Mouse (Mus musculus) intestine, postnatal 0 days (tissue): ENCODE measurements at regions not wholly inside any gene's neighbourhood (a gene's known extent, or its start where the extent isn't known, plus 50 kb on each side); places are given as distances from the start of the nearest gene placed in this dataset.

Experiments
- ATAC-seq: fragments of 200-750 bp; cut with Nextera tagmentation; 2 replicates; pipeline ENCODE4 v1.8.0; 2017; ENCODE audit warnings: mild to moderate bottlenecking, moderate TSS enrichment, moderate library complexity
- H3K27ac ChIP-seq: fragments of 300-500 bp; sonication (generic); 2 replicates; pipeline ENCODE4 v1.5.1; 2014; ENCODE audit warnings: mild to moderate bottlenecking, low read depth, low read length, moderate library complexity
- H3K27me3 ChIP-seq: fragments of 300-500 bp; sonication (generic); replicated peaks from 2 replicates; pipeline ENCODE4 v1.6.1; 2014; ENCODE audit warnings: low read length, mixed read lengths; ENCODE audit not compliant: control insufficient read depth, insufficient read depth
- H3K36me3 ChIP-seq: fragments of 300-500 bp; sonication (generic); 2 replicates; pipeline ENCODE4 v1.6.1; 2014; ENCODE audit warnings: mild to moderate bottlenecking, moderate library complexity; ENCODE audit not compliant: control insufficient read depth, insufficient read depth
- H3K4me1 ChIP-seq: fragments of 300-500 bp; sonication (generic); replicated peaks from 2 replicates; pipeline ENCODE4 v1.6.1; 2014; ENCODE audit warnings: antibody characterized with exemption, low read length, mixed read lengths; ENCODE audit not compliant: control insufficient read depth, insufficient read depth
- H3K4me2 ChIP-seq: fragments of 300-500 bp; sonication (generic); replicated peaks from 2 replicates; pipeline ENCODE4 v1.6.1; 2014; ENCODE audit warnings: low read depth, mild to moderate bottlenecking, moderate library complexity
- H3K4me3 ChIP-seq: fragments of 300-500 bp; sonication (generic); 2 replicates; pipeline ENCODE4 v1.5.1; 2014; ENCODE audit warnings: low read depth, low read length
- H3K9ac ChIP-seq: fragments of 300-500 bp; sonication (generic); 2 replicates; pipeline ENCODE4 v1.6.1; 2014; ENCODE audit warnings: mild to moderate bottlenecking, low read depth, low read length
- H3K9me3 ChIP-seq: fragments of 300-500 bp; sonication (generic); 2 replicates; pipeline ENCODE4 v1.6.1; 2016; ENCODE audit warnings: mixed run types; ENCODE audit not compliant: control insufficient read depth
- CTCF ChIP-seq: sonication (generic); IDR thresholded peaks from 2 replicates; pipeline ENCODE4 v1.5.1; 2016; ENCODE audit warnings: low read depth, mild to moderate bottlenecking, control low read depth, antibody characterized with exemption, moderate library complexity
- WGBS: fragments of 180-500 bp; shearing (Covaris S2); extraction: QIAGEN DNeasy Blood & Tissue Kit; methylation state at CpG from one replicate; pipeline ENCODE4 v1.1.7; 2014; 5-methylcytosine and 5-hydroxymethylcytosine counted together

DNA sequence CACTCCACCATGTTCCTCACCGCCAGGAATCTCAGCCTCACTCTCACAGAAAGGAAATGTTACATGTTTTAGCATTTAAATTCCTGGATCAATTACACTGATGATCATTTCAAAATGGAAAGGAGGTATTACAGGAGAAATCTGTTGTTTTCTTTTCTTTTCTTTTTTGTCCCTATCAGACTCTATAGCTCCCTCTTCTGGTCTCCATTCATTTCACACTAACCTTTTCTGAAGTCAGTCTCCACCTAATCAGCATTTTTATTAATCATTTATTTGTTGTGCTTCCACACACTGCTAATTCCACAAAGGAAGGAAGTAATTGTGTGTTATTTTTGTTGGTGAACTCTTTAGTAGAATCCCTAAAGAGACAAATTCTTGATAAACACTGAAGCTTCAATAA, 130.5 kb upstream of the Car10 start:
- no peak overlapping the region for H3K27ac ChIP-seq
- WGBS, result 70% methylated on average over 1 of the region's 1 CpGs
- ATAC-seq, result no peak

DNA sequence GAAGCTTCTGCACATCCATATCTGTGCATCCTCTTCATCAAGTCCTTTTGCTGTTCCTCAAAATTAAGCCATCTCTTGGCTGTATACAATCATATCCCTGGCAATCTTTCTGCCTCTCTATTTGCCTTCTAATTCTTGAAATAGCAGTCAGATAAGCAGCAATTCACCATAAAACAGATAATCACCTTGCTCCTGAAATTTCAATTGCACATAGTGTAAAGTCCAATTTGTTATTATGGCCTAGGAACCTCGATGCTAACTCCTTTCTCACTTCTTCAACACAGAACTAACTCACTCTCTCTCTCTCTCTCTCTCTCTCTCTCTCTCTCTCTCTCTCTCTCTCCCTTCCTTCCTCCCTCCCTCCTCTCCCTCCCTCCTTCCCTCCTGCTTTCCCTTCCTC, 98.2 kb upstream of the Car10 start:
- Histone ChIP-seq H3K36me3 (no peaks in the 10 kb centered on the region), H3K4me2 (no peak overlapping the region), H3K9me3 (no peaks in the 10 kb centered on the region), H3K9ac (no peak overlapping the region), H3K4me1 (no peaks in the 10 kb centered on the region), H3K27ac (no peak overlapping the region), H3K27me3 (no peaks in the 10 kb centered on the region), H3K4me3 (no peak overlapping the region)
- no peak for TF ChIP-seq CTCF
- ATAC-seq, result no peak
- WGBS, result 13% methylated on average over 1 of the region's 1 CpGs

More for the DNA sequence above, 130.5 kb upstream of the Car10 start:
- Histone ChIP-seq H3K9me3 (no peaks in the 10 kb centered on the region), H3K4me3 (no peak overlapping the region), H3K36me3 (no peaks in the 10 kb centered on the region), H3K27me3 (no peaks in the 10 kb centered on the region), H3K4me1 (no peaks in the 10 kb centered on the region), H3K9ac (no peak overlapping the region), H3K4me2 (no peak overlapping the region)
- TF ChIP-seq CTCF, result 0 out of 2 replicates have a peak, but pooled peaks have one; percentile 22

DNA sequence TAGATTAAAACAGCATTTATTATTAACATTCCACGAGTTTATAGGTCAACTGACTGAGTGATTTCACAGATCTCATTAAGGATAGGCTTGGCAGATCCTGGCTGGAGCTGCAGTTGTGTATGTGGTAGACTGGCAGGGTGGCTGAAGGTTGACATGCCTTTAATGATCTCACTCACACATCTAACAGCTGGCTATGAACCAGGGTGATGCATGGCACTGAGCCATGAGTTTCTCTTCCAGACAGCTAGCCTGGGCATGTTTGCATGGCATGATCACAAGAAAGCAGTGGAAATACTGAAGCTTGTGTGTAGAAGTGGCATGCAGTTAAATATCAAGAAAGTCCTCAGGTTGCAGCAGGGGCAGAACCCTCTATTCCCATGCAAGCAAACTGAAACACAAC, 91.8 kb upstream of the Car10 start:
- no peaks in the 10 kb centered on the region for H3K4me1 ChIP-seq
- H3K9ac ChIP-seq, result no peak overlapping the region
- no peak overlapping the region for H3K4me3 ChIP-seq
- H3K36me3 ChIP-seq, result no peaks in the 10 kb centered on the region
- no peak for ATAC-seq
- H3K9me3 ChIP-seq, result no peaks in the 10 kb centered on the region
- H3K4me2 ChIP-seq, result no peak overlapping the region
- H3K27ac ChIP-seq, result no peak overlapping the region
- WGBS, result 35% methylated on average over 1 of the region's 1 CpGs
- H3K27me3 ChIP-seq, result no peaks in the 10 kb centered on the region
- no peak for TF ChIP-seq CTCF

DNA sequence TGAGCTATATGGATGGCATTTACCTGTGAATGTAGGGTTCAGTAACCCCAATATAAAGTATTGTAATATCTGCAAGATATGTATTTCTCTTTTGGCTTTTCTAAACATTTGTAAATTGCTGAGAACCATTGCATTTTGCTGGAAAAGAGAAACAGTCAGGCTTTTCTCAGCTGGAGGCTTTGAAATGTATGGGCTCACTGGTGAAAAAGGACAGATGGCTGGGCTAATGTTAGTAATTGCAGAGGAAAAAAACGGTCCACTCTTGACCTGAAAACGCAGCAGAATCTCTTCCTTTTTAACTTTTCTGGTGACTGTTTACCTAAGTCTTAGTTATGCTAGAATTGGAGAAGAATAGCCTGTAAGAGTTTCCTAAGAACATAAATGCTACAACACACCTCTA, 71.8 kb upstream of the Car10 start:
- ATAC-seq, result no peak
- TF ChIP-seq CTCF, result no peak
- H3K36me3 ChIP-seq, result no peaks in the 10 kb centered on the region
- no peaks in the 10 kb centered on the region for H3K9me3 ChIP-seq
- no peak overlapping the region for H3K27ac ChIP-seq
- 14% methylated on average over 2 of the region's 2 CpGs for WGBS
- no peaks in the 10 kb centered on the region for H3K27me3 ChIP-seq
- no peak overlapping the region for H3K9ac ChIP-seq
- H3K4me2 ChIP-seq, result no peak overlapping the region
- no peaks in the 10 kb centered on the region for H3K4me1 ChIP-seq
- no peak overlapping the region for H3K4me3 ChIP-seq

DNA sequence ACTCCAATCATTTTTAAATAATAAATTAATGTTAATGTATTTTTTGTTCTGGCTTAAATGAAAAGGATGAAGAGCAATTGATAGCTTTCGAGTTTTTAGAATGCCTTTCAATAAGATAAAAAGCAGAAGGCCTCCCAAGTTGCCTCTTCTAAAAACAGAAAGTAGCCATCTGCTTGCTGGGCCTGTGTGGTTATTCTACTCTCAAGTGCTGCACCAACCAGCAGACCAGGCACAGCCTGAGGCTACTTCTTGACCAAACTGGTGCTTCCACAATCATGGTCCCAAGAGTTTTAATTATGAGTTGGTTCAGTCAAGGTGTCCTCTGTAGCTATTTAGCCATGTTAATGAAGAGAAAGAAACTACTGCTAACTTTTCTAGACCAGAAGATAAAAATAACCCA, 62.3 kb upstream of the Car10 start:
- ATAC-seq, result no peak
- H3K27me3 ChIP-seq, result no peaks in the 10 kb centered on the region
- H3K27ac ChIP-seq, result no peak overlapping the region
- no peak overlapping the region for H3K9ac ChIP-seq
- no peak for TF ChIP-seq CTCF
- H3K4me3 ChIP-seq, result no peak overlapping the region
- H3K4me2 ChIP-seq, result no peak overlapping the region
- H3K9me3 ChIP-seq, result no peaks in the 10 kb centered on the region
- WGBS, result 71% methylated on average over 1 of the region's 1 CpGs
- no peaks in the 10 kb centered on the region for H3K36me3 ChIP-seq
- no peaks in the 10 kb centered on the region for H3K4me1 ChIP-seq

DNA sequence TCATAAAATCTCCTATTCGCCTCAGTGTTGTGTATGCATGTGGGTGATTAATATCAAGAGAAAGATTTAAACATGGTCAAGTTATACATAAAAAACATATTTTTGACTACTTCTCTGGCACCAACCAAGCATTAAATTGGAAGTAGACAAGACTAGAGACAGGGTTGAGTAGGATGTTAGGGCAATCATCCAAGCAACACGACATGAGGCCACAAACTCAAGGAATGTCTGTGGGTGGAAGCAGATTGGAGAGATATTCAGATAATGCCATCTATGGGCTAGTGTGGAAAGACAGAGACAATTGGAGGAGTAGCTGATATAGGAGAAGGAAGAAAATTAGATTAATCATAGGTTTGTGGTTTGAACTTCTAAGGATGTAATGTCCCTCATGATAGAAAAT, 60.0 kb upstream of the Car10 start:
- Histone ChIP-seq H3K27me3 (no peaks in the 10 kb centered on the region), H3K4me3 (no peak overlapping the region), H3K9ac (no peak overlapping the region), H3K4me2 (no peak overlapping the region), H3K27ac (no peak overlapping the region), H3K4me1 (no peaks in the 10 kb centered on the region), H3K9me3 (no peaks in the 10 kb centered on the region), H3K36me3 (no peaks in the 10 kb centered on the region)
- ATAC-seq, result no peak
- TF ChIP-seq CTCF, result no peak
- WGBS, result 62% methylated on average over 2 of the region's 2 CpGs

DNA sequence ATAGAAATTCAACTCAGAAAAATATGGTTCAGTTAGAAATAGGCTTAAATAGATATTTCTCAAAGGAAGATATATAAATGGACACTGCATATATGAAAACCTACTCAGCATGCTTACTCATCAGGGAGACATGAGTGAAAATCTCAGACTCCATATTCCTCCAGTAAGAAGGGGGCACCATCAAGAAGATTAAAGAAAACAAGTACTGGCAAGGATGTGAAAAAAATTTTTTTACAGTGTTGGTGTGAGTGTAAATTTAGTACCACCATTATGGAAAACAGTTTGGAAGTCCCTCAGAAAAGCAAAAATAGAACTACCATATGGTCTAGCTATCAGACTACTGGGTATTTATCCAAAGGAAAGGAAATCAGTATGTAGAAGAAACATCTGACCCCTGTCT, 58.5 kb upstream of the Car10 start:
- Histone ChIP-seq H3K9me3 (no peaks in the 10 kb centered on the region), H3K4me1 (no peaks in the 10 kb centered on the region), H3K9ac (no peak overlapping the region), H3K27ac (no peak overlapping the region), H3K27me3 (no peaks in the 10 kb centered on the region), H3K4me2 (no peak overlapping the region), H3K36me3 (no peaks in the 10 kb centered on the region), H3K4me3 (no peak overlapping the region)
- no peak for ATAC-seq
- no peak for TF ChIP-seq CTCF
